Comparison of ENCODE assay signal across 22 mouse cellular contexts in the genomic region with DNA sequence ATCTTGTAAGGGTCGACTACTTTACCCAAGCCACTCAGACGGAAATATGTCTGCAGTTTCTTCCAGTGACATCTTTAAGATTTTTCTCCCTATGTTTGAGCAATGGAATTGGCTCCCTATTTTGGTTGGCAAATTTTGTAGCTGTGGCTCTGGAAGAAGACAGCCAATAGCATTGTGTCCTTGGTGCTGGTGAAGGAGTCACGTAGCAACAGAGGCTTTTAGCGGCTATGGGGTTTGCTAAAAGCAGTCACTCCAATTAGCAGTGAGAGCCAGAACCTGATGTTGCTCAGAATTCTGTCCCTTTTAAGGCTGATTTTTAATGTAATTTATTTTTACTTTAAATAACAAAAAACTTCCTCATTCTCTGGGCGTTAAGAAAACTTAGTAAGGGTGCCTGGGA. TPM values are rescaled to one million over a fixed set of nuclear protein-coding genes. Genes with fewer than 3 reads are reported as not detected.
A peak's percentile ranks its signal among the peaks of the same experiment; 100 is the strongest.
DNase-seq lines count a peak whose midpoint lies in the region; ATAC-seq and TF ChIP-seq lines count a peak whose summit lies in the region.
"Had no signal": no experiment of that assay in that cellular context is flagged by ENCODE, and none has a peak within 500 bp of the region (broad histone marks: within the 10 kb centered on the region; RNA-seq: fewer than 3 reads in every experiment).

No protein-coding gene starts in this region.

- DNase-seq in forebrain, postnatal 0 days: no peak
- DNase-seq in forebrain, embryonic 10.5 days (ENCODE audit: extremely low spot score, low spot score): no peak
- peak; percentile 3 for DNase-seq in midbrain, embryonic 10.5 days (ENCODE audit: low spot score)
- peak; percentile 22 for DNase-seq in brain, adult 2 months (ENCODE audit: low read depth, low spot score)
- DNase-seq in urinary bladder, postnatal 25 days (ENCODE audit: low spot score): no peak
- DNase-seq: adrenal gland, adult 2 months; adrenal gland, adult 8-10 months; adrenal gland, postnatal 10 days; adrenal gland, postnatal 14 days; adrenal gland, postnatal 25 days; adrenal gland, postnatal 36 days; B cell, adult 2 months; cerebellum, adult 11 months; cerebellum, adult 11-12 months; cerebellum, adult 18-20 months; cerebellum, adult 2 months had no signal

- ATAC-seq in forebrain, postnatal 0 days: peak; percentile 55
- ATAC-seq in midbrain, embryonic 16.5 days: no peak
- ATAC-seq: activated CD4-positive, CD25-positive, alpha-beta regulatory T cell, adult 4 months; CD4-positive, CD25-positive, alpha-beta regulatory T cell, adult 4 months; Patski had no signal

- TF ChIP-seq CTCF in forebrain, postnatal 0 days (IDR thresholded peaks at IDR 0.05; ENCODE audit: low read depth): no peak

- H3K9ac ChIP-seq in forebrain, postnatal 0 days: no peak overlapping the region
- no peak overlapping the region for H3K9ac ChIP-seq in midbrain, embryonic 16.5 days (ENCODE audit: low read depth, low read length)

- H3K9me3 ChIP-seq in forebrain, postnatal 0 days (ENCODE audit: low read length): no peaks in the 10 kb centered on the region
- no peaks in the 10 kb centered on the region for H3K9me3 ChIP-seq in forebrain, embryonic 10.5 days
- no peaks in the 10 kb centered on the region for H3K9me3 ChIP-seq in midbrain, embryonic 10.5 days (replicated peaks)
- no peaks in the 10 kb centered on the region for H3K9me3 ChIP-seq in midbrain, embryonic 16.5 days (replicated peaks; ENCODE audit: control insufficient read depth, low read length, poor library complexity, severe bottlenecking)
- H3K9me3 ChIP-seq: G1E had no signal

- no peak overlapping the region for H3K4me3 ChIP-seq in forebrain, postnatal 0 days (ENCODE audit: low read depth, low read length)
- H3K4me3 ChIP-seq in forebrain, embryonic 10.5 days: no peak overlapping the region
- no peak overlapping the region for H3K4me3 ChIP-seq in midbrain, embryonic 10.5 days
- H3K4me3 ChIP-seq in midbrain, embryonic 16.5 days (ENCODE audit: low read depth, low read length): no peak overlapping the region

- WGBS in forebrain, postnatal 0 days: 78% methylated on average over 5 of the region's 5 CpGs
- 87% methylated on average over 5 of the region's 5 CpGs for WGBS in forebrain, embryonic 10.5 days
- 88% methylated on average over 5 of the region's 5 CpGs for WGBS in midbrain, embryonic 10.5 days
- 85% methylated on average over 5 of the region's 5 CpGs for whole genome bisulfite sequencing in midbrain, embryonic 16.5 days

- H3K27me3 ChIP-seq in forebrain, postnatal 0 days (ENCODE audit: insufficient read depth, low read length): no peaks in the 10 kb centered on the region
- no peaks in the 10 kb centered on the region for H3K27me3 ChIP-seq in forebrain, embryonic 10.5 days (ENCODE audit: poor library complexity, severe bottlenecking)
- H3K27me3 ChIP-seq in midbrain, embryonic 10.5 days (ENCODE audit: low read depth, poor library complexity, severe bottlenecking): no peaks in the 10 kb centered on the region
- H3K27me3 ChIP-seq in midbrain, embryonic 16.5 days (ENCODE audit: control insufficient read depth, insufficient read depth, low read depth, low read length): no peaks in the 10 kb centered on the region
- H3K27me3 ChIP-seq: CH12.LX had no signal

- H3K36me3 ChIP-seq in forebrain, postnatal 0 days (ENCODE audit: insufficient read depth): no peaks in the 10 kb centered on the region
- no peaks in the 10 kb centered on the region for H3K36me3 ChIP-seq in forebrain, embryonic 10.5 days (replicated peaks)
- H3K36me3 ChIP-seq in midbrain, embryonic 10.5 days: no peaks in the 10 kb centered on the region
- no peaks in the 10 kb centered on the region for H3K36me3 ChIP-seq in midbrain, embryonic 16.5 days (ENCODE audit: control insufficient read depth, insufficient read depth, low read length)
- H3K36me3 ChIP-seq: G1E had no signal

- H3K4me1 ChIP-seq in forebrain, postnatal 0 days (ENCODE audit: insufficient read depth): no peaks in the 10 kb centered on the region
- no peaks in the 10 kb centered on the region for H3K4me1 ChIP-seq in forebrain, embryonic 10.5 days
- H3K4me1 ChIP-seq in midbrain, embryonic 10.5 days: no peaks in the 10 kb centered on the region
- H3K4me1 ChIP-seq in midbrain, embryonic 16.5 days (ENCODE audit: control insufficient read depth, insufficient read depth, low read length): no peaks in the 10 kb centered on the region

- H3K27ac ChIP-seq in forebrain, postnatal 0 days (ENCODE audit: low read depth, low read length): no peak overlapping the region
- H3K27ac ChIP-seq in forebrain, embryonic 10.5 days: no peak overlapping the region
- H3K27ac ChIP-seq in midbrain, embryonic 10.5 days (replicated peaks): no peak overlapping the region
- no peak overlapping the region for H3K27ac ChIP-seq in midbrain, embryonic 16.5 days (ENCODE audit: low read length)

- H3K4me2 ChIP-seq in forebrain, postnatal 0 days (ENCODE audit: low read depth): no peak overlapping the region
- no peak overlapping the region for H3K4me2 ChIP-seq in midbrain, embryonic 16.5 days (ENCODE audit: low read length)

RNA-seq across cellular contexts. Expression of a gene that starts 54.0 kb away (rescaled TPM):
- total RNA-seq in forebrain, postnatal 0 days (2014; rRNA removed): 1.3 and 1.8 TPM in 2 replicates
- polyA plus RNA-seq in forebrain, postnatal 0 days (2015; fragmentation: Nextera tagmentation; extraction: Ambion mirVana): 0.84 and 1.2 TPM in 2 replicates
- polyA plus RNA-seq in forebrain, embryonic 10.5 days (2016; fragmentation: Nextera tagmentation; extraction: Ambion mirVana): not detected in 2 replicates
- polyA plus RNA-seq in midbrain, embryonic 10.5 days (2016; fragmentation: Nextera tagmentation; extraction: Ambion mirVana): 0.14 TPM in 1 of 2 replicates, not detected in the other
- 0.60 and 0.63 TPM in 2 replicates for polyA plus RNA-seq in midbrain, embryonic 16.5 days (2015; fragmentation: Nextera tagmentation; extraction: Ambion mirVana)
- polyA plus RNA-seq: G1E had no signal

Comparison
In these comparisons a context has a peak if more than half of its experiments do, and no peak if none do; other contexts are left out.
1. DNase-seq: peak in midbrain, embryonic 10.5 days (single experiment) and brain, adult 2 months (single experiment); none in forebrain, postnatal 0 days (single experiment), forebrain, embryonic 10.5 days (single experiment) and urinary bladder, postnatal 25 days (single experiment).